Mouse (Mus musculus): ENCODE measurements around the gene Nr4a1.

The Nr4a1 gene

GRCm38 (mm10) chr15:101312006-101312405 lies 57.9 kb downstream of the Nr4a1 start:
- no peak for DNase-seq (ENCODE audit: low read depth, low spot score)

GRCm38 (mm10) chr15:101315378-101315777 lies 61.3 kb downstream of the Nr4a1 start:
- DNase-seq (ENCODE audit: low read depth, low spot score): no peak

GRCm38 (mm10) chr15:101315832-101316231 lies 61.8 kb downstream of the Nr4a1 start:
- DNase-seq (ENCODE audit: low read depth, low spot score): peak; percentile 96

GRCm38 (mm10) chr15:101316279-101316912 lies 62.3 kb downstream of the Nr4a1 start:
- no peak for DNase-seq (ENCODE audit: low read depth, low spot score)

GRCm38 (mm10) chr15:101316913-101317813 lies 63.1 kb downstream of the Nr4a1 start:
- DNase-seq (ENCODE audit: low read depth, low spot score): no peak

- DNase-seq (ENCODE audit: low read depth, low spot score): no peak
These were observed 63.9 kb downstream of the Nr4a1 start for GRCm38 (mm10) chr15:101317814-101318500.

GRCm38 (mm10) chr15:101318889-101319765 lies 65.1 kb downstream of the Nr4a1 start:
- DNase-seq (ENCODE audit: low read depth, low spot score): no peak

- no peak for DNase-seq (ENCODE audit: low read depth, low spot score)
These were observed 66.0 kb downstream of the Nr4a1 start for GRCm38 (mm10) chr15:101320010-101320617.

GRCm38 (mm10) chr15:101320618-101321041 lies 66.6 kb downstream of the Nr4a1 start:
- no peak for DNase-seq (ENCODE audit: low read depth, low spot score)

- no peak for DNase-seq (ENCODE audit: low read depth, low spot score)
These were observed 67.1 kb downstream of the Nr4a1 start for GRCm38 (mm10) chr15:101321126-101321525.

- no peak for DNase-seq (ENCODE audit: low read depth, low spot score)
These were observed 68.0 kb downstream of the Nr4a1 start for GRCm38 (mm10) chr15:101322106-101322505.

GRCm38 (mm10) chr15:101322640-101323039 lies 68.6 kb downstream of the Nr4a1 start:
- DNase-seq (ENCODE audit: low read depth, low spot score): no peak

- no peak for DNase-seq (ENCODE audit: low read depth, low spot score)
These were observed 69.4 kb downstream of the Nr4a1 start for GRCm38 (mm10) chr15:101323511-101323910.

All from ES-CJ7 (cell line).